Mouse (Mus musculus) hindbrain, embryonic 16.5 days (tissue): Measurements from ENCODE around the gene D430041D05Rik. TPM values are rescaled to one million over a fixed set of nuclear protein-coding genes. Genes with fewer than 3 reads are reported as not detected.
"Not testable (repeated sequence)": the region's sequence is repeated elsewhere in the genome, so short reads cannot be mapped to it uniquely, and the experiment has no call there.

ENCODE experiments used
- ATAC-seq: fragments of 200-750 bp; cut with Nextera tagmentation; 2 replicates; pipeline ENCODE4 v1.8.0; 2017; ENCODE audit warnings: moderate TSS enrichment, moderate library complexity
- H3K27ac ChIP-seq: fragments of 300-500 bp; sonication (generic); 2 replicates; pipeline ENCODE4 v1.5.1; 2014; ENCODE audit warnings: low read depth, mild to moderate bottlenecking, control low read depth, low read length, moderate library complexity
- H3K27me3 ChIP-seq: fragments of 300-500 bp; sonication (generic); replicated peaks from 2 replicates; pipeline ENCODE4 v1.6.1; 2014; ENCODE audit warnings: low read length; ENCODE audit not compliant: control insufficient read depth, insufficient read depth
- H3K36me3 ChIP-seq: fragments of 300-500 bp; sonication (generic); 2 replicates; pipeline ENCODE4 v1.6.1; 2014; ENCODE audit warnings: mild to moderate bottlenecking, low read length, moderate library complexity, mixed read lengths; ENCODE audit not compliant: control insufficient read depth, insufficient read depth
- H3K4me1 ChIP-seq: fragments of 300-500 bp; sonication (generic); 2 replicates; pipeline ENCODE4 v1.6.1; 2014; ENCODE audit warnings: low read depth, low read length; ENCODE audit not compliant: control insufficient read depth, insufficient read depth
- H3K4me2 ChIP-seq: fragments of 300-500 bp; sonication (generic); 2 replicates; pipeline ENCODE4 v1.6.1; 2014; ENCODE audit warnings: mild to moderate bottlenecking, low read length, control low read depth, moderate library complexity
- H3K4me3 ChIP-seq: fragments of 300-500 bp; sonication (generic); 2 replicates; pipeline ENCODE4 v1.5.1; 2014; ENCODE audit warnings: mild to moderate bottlenecking, low read length, control low read depth, moderate library complexity
- H3K9ac ChIP-seq: fragments of 300-500 bp; sonication (generic); 2 replicates; pipeline ENCODE4 v1.6.1; 2014; ENCODE audit warnings: low read depth, mild to moderate bottlenecking, control low read depth, low read length, moderate library complexity
- H3K9me3 ChIP-seq: fragments of 300-500 bp; sonication (generic); 2 replicates; pipeline ENCODE4 v1.6.1; 2014; ENCODE audit warnings: mild to moderate bottlenecking, low read length, moderate library complexity; ENCODE audit not compliant: control insufficient read depth
- WGBS: fragments of 180-500 bp; shearing (Covaris S2); extraction: QIAGEN DNeasy Blood & Tissue Kit; methylation state at CpG from one replicate; pipeline ENCODE4 v1.1.7; 2014; 5-methylcytosine and 5-hydroxymethylcytosine counted together
- polyA plus RNA-seq: library from polyadenylated mRNA; unstranded; fragments of >200 nt; fragmentation: Nextera tagmentation; extraction: Ambion mirVana; gene quantifications from 2 replicates; pipeline ENCODE4 v1.2.1, GENCODE M21; 2015

The D430041D05Rik gene
- polyA plus RNA-seq, 1 experiment from 2014 or later: 8.9 TPM

- H3K4me3 ChIP-seq: no peak overlapping the region
- no peaks in the 10 kb centered on the region for H3K9me3 ChIP-seq
- H3K4me1 ChIP-seq: no peaks in the 10 kb centered on the region
- H3K27me3 ChIP-seq: no peaks in the 10 kb centered on the region
- H3K4me2 ChIP-seq: no peak overlapping the region
- H3K9ac ChIP-seq: no peak overlapping the region
- ATAC-seq: no peak
- H3K27ac ChIP-seq: no peak overlapping the region
- WGBS: 86% methylated on average over 4 of the region's 4 CpGs
- no peaks in the 10 kb centered on the region for H3K36me3 ChIP-seq
These were observed 300.8 kb downstream of the D430041D05Rik start for GRCm38 (mm10) chr2:104110031-104110430.

DNA sequence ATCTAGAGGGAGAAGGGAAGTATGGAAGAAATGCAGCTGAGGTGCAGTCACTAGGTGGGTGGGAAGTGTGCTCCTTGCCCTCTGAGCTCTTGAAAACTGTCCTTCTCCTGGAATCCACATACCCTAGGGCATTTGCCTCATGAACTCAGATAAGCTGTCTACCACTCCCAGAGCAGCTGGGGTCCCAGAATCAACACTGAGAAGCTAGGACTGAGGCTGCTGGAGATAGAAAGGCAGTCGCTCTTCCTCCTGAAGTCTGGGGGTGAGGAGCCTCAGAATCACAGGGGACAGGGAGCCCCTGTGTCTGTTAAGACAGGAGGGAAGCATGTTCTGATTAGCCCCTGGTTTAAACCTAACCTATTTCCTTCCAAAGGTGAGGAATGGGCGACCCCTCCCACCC lies 301.3 kb downstream of the D430041D05Rik start:
- H3K9me3 ChIP-seq: no peaks in the 10 kb centered on the region
- H3K27me3 ChIP-seq: no peaks in the 10 kb centered on the region
- no peak overlapping the region for H3K4me2 ChIP-seq
- no peak for ATAC-seq
- no peaks in the 10 kb centered on the region for H3K36me3 ChIP-seq
- no peak overlapping the region for H3K27ac ChIP-seq
- H3K4me3 ChIP-seq: no peak overlapping the region
- no peak overlapping the region for H3K9ac ChIP-seq
- WGBS: 79% methylated on average over 2 of the region's 2 CpGs
- H3K4me1 ChIP-seq: no peaks in the 10 kb centered on the region

GRCm38 (mm10) chr2:104109021-104109420 lies 301.8 kb downstream of the D430041D05Rik start:
- not testable (repeated sequence) for H3K4me2 ChIP-seq, H3K4me3 ChIP-seq, ATAC-seq, H3K9ac ChIP-seq, H3K27me3 ChIP-seq, H3K4me1 ChIP-seq, H3K36me3 ChIP-seq, H3K9me3 ChIP-seq, H3K27ac ChIP-seq
- WGBS: 91% methylated on average over 2 of the region's 2 CpGs

DNA sequence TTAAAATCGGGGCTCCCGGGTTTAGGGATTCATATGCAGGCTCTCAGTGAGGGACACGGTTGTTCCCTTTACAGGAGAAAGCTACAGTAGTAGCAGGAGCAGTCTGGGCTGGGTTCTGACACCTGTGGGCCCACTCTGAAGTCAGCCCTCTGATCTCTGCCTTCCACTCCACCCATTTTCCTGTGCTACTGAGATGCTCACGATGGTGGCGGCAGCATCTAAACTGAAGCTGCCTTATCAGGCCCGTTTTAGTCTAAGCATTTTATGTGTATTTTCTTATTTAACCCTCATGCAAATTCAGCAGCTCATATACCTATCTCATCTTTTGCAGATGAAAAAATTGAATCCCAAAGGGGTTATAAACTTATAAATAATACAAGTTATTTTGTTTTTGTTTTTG lies 306.0 kb downstream of the D430041D05Rik start:
- Histone ChIP-seq H3K27me3 (no peaks in the 10 kb centered on the region), H3K4me3 (no peak overlapping the region), H3K9ac (no peak overlapping the region), H3K36me3 (no peaks in the 10 kb centered on the region), H3K4me1 (no peaks in the 10 kb centered on the region), H3K9me3 (no peaks in the 10 kb centered on the region), H3K27ac (no peak overlapping the region), H3K4me2 (no peak overlapping the region)
- 92% methylated on average over 6 of the region's 6 CpGs for WGBS
- no peak for ATAC-seq

- Histone ChIP-seq H3K4me3 (no peak overlapping the region), H3K4me1 (peaks cover 6% of the 10 kb centered on the region), H3K9ac (no peak overlapping the region), H3K4me2 (no peak overlapping the region), H3K36me3 (no peaks in the 10 kb centered on the region), H3K27me3 (no peaks in the 10 kb centered on the region), H3K27ac (no peak overlapping the region), H3K9me3 (no peaks in the 10 kb centered on the region)
- no peak for ATAC-seq
- 61% methylated on average over 1 of the region's 1 CpGs for WGBS
These were observed 310.9 kb downstream of the D430041D05Rik start for GRCm38 (mm10) chr2:104099946-104100345.

- Histone ChIP-seq H3K4me3 (no peak overlapping the region), H3K36me3 (no peaks in the 10 kb centered on the region), H3K9me3 (no peaks in the 10 kb centered on the region), H3K4me1 (peaks cover 6% of the 10 kb centered on the region), H3K27me3 (no peaks in the 10 kb centered on the region), H3K4me2 (no peak overlapping the region), H3K27ac (no peak overlapping the region), H3K9ac (no peak overlapping the region)
- WGBS: 96% methylated on average over 2 of the region's 2 CpGs
- ATAC-seq: no peak
These were observed 311.6 kb downstream of the D430041D05Rik start for GRCm38 (mm10) chr2:104099231-104099585.

GRCm38 (mm10) chr2:104098529-104099230 lies 312.1 kb downstream of the D430041D05Rik start:
- Histone ChIP-seq H3K9ac (no peak overlapping the region), H3K4me2 (no peak overlapping the region), H3K27me3 (no peaks in the 10 kb centered on the region), H3K27ac (no peak overlapping the region), H3K36me3 (no peaks in the 10 kb centered on the region), H3K4me3 (no peak overlapping the region), H3K4me1 (peaks cover 6% of the 10 kb centered on the region), H3K9me3 (no peaks in the 10 kb centered on the region)
- ATAC-seq: no peak
- 44% methylated on average over 3 of the region's 3 CpGs for WGBS

- H3K4me1 ChIP-seq, H3K9me3 ChIP-seq, H3K36me3 ChIP-seq, H3K4me3 ChIP-seq, H3K4me2 ChIP-seq, H3K27me3 ChIP-seq, ATAC-seq, H3K27ac ChIP-seq, H3K9ac ChIP-seq: not testable (repeated sequence)
- WGBS: 96% methylated on average over 4 of the region's 4 CpGs
These were observed 313.4 kb downstream of the D430041D05Rik start for GRCm38 (mm10) chr2:104097396-104097795.

DNA sequence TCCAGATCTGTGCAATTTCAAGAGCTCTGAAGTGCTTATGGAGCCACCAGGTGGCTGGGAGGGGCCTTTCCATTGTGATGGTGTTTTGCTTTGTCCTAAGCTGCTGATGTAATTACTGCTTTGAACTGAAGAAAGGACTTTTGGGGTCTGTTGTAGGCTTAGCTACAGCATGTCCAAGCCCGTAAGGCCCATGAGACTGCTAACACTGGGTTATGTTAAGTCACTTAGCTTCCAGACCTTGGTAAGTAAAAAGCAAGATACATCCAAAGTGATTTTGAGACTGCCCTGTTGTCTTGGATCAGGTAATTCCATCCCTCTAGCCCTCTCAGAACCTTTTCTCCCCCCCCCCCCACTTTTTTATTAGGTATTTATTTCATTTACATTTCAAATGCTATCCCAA lies 314.0 kb downstream of the D430041D05Rik start:
- not testable (repeated sequence) for H3K4me2 ChIP-seq

More for the DNA sequence above, 314.0 kb downstream of the D430041D05Rik start:
- not testable (repeated sequence) for H3K4me1 ChIP-seq, H3K4me3 ChIP-seq, ATAC-seq, H3K9ac ChIP-seq, H3K9me3 ChIP-seq, H3K27ac ChIP-seq, H3K27me3 ChIP-seq, H3K36me3 ChIP-seq
- WGBS: 50% methylated on average over 1 of the region's 1 CpGs
